Mouse (Mus musculus): ENCODE data around the gene Spg11.

DNA sequence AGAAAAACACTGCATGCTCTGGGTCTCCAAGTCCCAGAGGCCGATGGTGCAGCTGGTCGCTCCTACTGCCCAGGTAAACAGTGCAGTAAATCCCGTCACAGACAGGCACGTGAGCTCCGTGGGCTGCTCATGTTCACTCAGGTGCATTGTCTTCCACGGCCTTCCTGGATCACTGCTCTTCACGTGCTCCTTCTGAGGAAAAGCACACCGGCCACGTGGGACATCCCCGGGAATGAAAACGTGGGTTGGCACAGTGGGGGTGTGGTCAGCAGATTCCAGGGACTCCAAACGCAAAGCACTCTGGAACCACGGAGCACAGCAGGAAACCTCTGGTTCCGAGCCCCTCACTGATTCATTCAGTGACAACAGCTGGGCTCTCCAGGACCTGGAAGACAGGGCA, 10.1 kb downstream of the Spg11 start:
- no peak for TF ChIP-seq CTCF (IDR thresholded peaks at IDR 0.05; ENCODE audit: control insufficient read depth, insufficient read depth, low read length)
- no peak for TF ChIP-seq POLR2A (IDR thresholded peaks at IDR 0.05; ENCODE audit: borderline replicate concordance, control insufficient read depth, low read depth, low read length)

Measured in bone marrow, adult 2 months (tissue).